Mouse (Mus musculus): ENCODE data around the gene Cd40. TPM values are rescaled to one million over a fixed set of nuclear protein-coding genes. Genes with fewer than 3 reads are reported as not detected.

Gene Cd40
- polyA plus RNA-seq (2017; shearing (Covaris generic)) = 0.89 TPM

GRCm38 (mm10) chr2:165054888-165055852, at the start of gene Cd40:
Gene Cd40 (plus strand): TSS chr2:165055627.

GRCm38 (mm10) chr2:165034131-165035057, 21.0 kb upstream of the Cd40 start, which contains the start of gene Ncoa5:
Gene Ncoa5 (minus strand): TSS chr2:165034867.

GRCm38 (mm10) chr2:165090650-165091049, 35.2 kb downstream of the Cd40 start, which contains the start of gene 1700025C18Rik:
Gene 1700025C18Rik (minus strand): TSS chr2:165090750.

Other genes with a start within 250 kb of the Cd40 start
- 21.3 TPM for gene Zswim1, start 232.9 kb upstream of the Cd40 start, polyA plus RNA-seq (2017; shearing (Covaris generic))
- not detected for gene Spata25, start 227.1 kb upstream of the Cd40 start, polyA plus RNA-seq (2017; shearing (Covaris generic))
- 167 TPM for gene Ctsa, start 222.8 kb upstream of the Cd40 start, polyA plus RNA-seq (2017; shearing (Covaris generic))
- gene Neurl2, start 222.2 kb upstream of the Cd40 start, polyA plus RNA-seq (2017; shearing (Covaris generic)) = 1.8 TPM
- gene Pltp, start 197.9 kb upstream of the Cd40 start, polyA plus RNA-seq (2017; shearing (Covaris generic)) = 0.26 TPM
- gene Pcif1, start 176.3 kb upstream of the Cd40 start, polyA plus RNA-seq (2017; shearing (Covaris generic)) = 130 TPM
- gene Zfp335, start 143.9 kb upstream of the Cd40 start, polyA plus RNA-seq (2017; shearing (Covaris generic)) = 43.9 TPM
- gene Mmp9, start 114.8 kb upstream of the Cd40 start, polyA plus RNA-seq (2017; shearing (Covaris generic)) = 5.9 TPM
- gene Slc12a5, start 94.8 kb upstream of the Cd40 start, polyA plus RNA-seq (2017; shearing (Covaris generic)) = 0.26 TPM
- gene Ncoa5, start 20.8 kb upstream of the Cd40 start, polyA plus RNA-seq (2017; shearing (Covaris generic)) = 61.4 TPM
- gene 1700025C18Rik, start 35.1 kb downstream of the Cd40 start, polyA plus RNA-seq (2017; shearing (Covaris generic)) = not detected
- not detected for gene Cdh22, start 179.2 kb downstream of the Cd40 start, polyA plus RNA-seq (2017; shearing (Covaris generic))
- gene Slc35c2, start 232.2 kb downstream of the Cd40 start, polyA plus RNA-seq (2017; shearing (Covaris generic)) = 63.7 TPM